Mouse (Mus musculus) gastrocnemius, adult 2 months (tissue): ENCODE measurements around the gene Arrdc2. TPM values are rescaled to one million over a fixed set of nuclear protein-coding genes. Genes with fewer than 3 reads are reported as not detected.
A peak's percentile ranks its signal among the peaks of the same experiment; 100 is the strongest.

Experiments used
- DNase-seq: peaks from one replicate; pipeline ENCODE4 v3.0.0; 2022
- H3K27ac ChIP-seq: fragments of 200-600 bp; 2 replicates; pipeline ENCODE4 v1.8.1; 2022; ENCODE audit warnings: mild to moderate bottlenecking
- H3K4me3 ChIP-seq: fragments of 200-600 bp; 2 replicates; pipeline ENCODE4 v1.8.1; 2022; ENCODE audit warnings: mild to moderate bottlenecking, moderate library complexity
- CTCF ChIP-seq: fragments of 200-600 bp; IDR thresholded peaks from 2 replicates; pipeline ENCODE4 v1.8.1; 2022; ENCODE audit warnings: antibody characterized with exemption, mild to moderate bottlenecking, moderate library complexity
- intact Hi-C: fragments of 180-260 bp; cut with DNase I; formaldehyde crosslinking; loops from one replicate; pipeline ENCODE4 v1.15.1; 2025
- long read RNA-seq, 2 experiments: library from polyadenylated mRNA; stranded (forward); transcript quantifications; one replicate each; pipeline ENCODE4 v2.0.0; 2021
- total RNA-seq, 2 experiments: library from RNA; stranded (reverse); gene quantifications; 2 replicates each; pipeline ENCODE4 v1.2.3; 2021

Gene Arrdc2
- total RNA-seq = 100 to 1,000 TPM in 1 of 2 experiments, 10 to 100 TPM in 1; 66.5 to 182 TPM
- long read RNA-seq, experiment 1, transcript Arrdc2-207 (1 exons, 1,459 nt) = minor isoform, 7 of 520 reads
- long read RNA-seq, experiment 1, transcript Arrdc2-201 (8 exons, 2,355 nt) = major isoform, 420 of 520 reads
- long read RNA-seq, experiment 1, partial matches to known transcripts = 34 of 520 reads
- long read RNA-seq, experiment 1, other reads (novel, unspliced or antisense) = 56 of 520 reads
- long read RNA-seq, experiment 2, transcript Arrdc2-201 (8 exons, 2,355 nt) = major isoform, 187 of 229 reads
- long read RNA-seq, experiment 2, transcript Arrdc2-207 (1 exons, 1,459 nt) = minor isoform, 6 of 229 reads
- long read RNA-seq, experiment 2, partial matches to known transcripts = 18 of 229 reads
- long read RNA-seq, experiment 2, other reads (novel, unspliced or antisense) = 17 of 229 reads

GRCm38 (mm10) chr8:70839408-70840351 is at the start of gene Arrdc2:
Gene Arrdc2 (minus strand): TSS chr8:70839720.
- no peak for TF ChIP-seq CTCF
- intact Hi-C loops = loop anchor here (2.0 to 5.0 kb wide), 2 partner anchors 72 to 119 kb away; no protein-coding TSS in a partner anchor
- H3K4me3 ChIP-seq = peak within 1 kb of the TSS; percentile 95
- DNase-seq = peak; percentile 100
- H3K27ac ChIP-seq = peak within 1 kb of the TSS; percentile 94

- no peak for TF ChIP-seq CTCF
- Histone ChIP-seq H3K27ac (no peak overlapping the region), H3K4me3 (no peak overlapping the region)
- no peak for DNase-seq
- intact Hi-C loops = no loop called here
Observed at GRCm38 (mm10) chr8:70887669-70888068, 48.1 kb upstream of the Arrdc2 start.

- no peak for DNase-seq
- no peak for TF ChIP-seq CTCF
- intact Hi-C loops = no loop called here
- Histone ChIP-seq H3K27ac (no peak overlapping the region), H3K4me3 (no peak overlapping the region)
Observed at GRCm38 (mm10) chr8:70885612-70886011, 46.1 kb upstream of the Arrdc2 start.

GRCm38 (mm10) chr8:70884683-70885082 is 45.2 kb upstream of the Arrdc2 start:
- intact Hi-C loops = no loop called here
- Histone ChIP-seq H3K4me3 (no peak overlapping the region), H3K27ac (no peak overlapping the region)
- no peak for DNase-seq
- no peak for TF ChIP-seq CTCF

GRCm38 (mm10) chr8:70884186-70884585 is 44.7 kb upstream of the Arrdc2 start:
- H3K27ac ChIP-seq = no peak overlapping the region
- H3K4me3 ChIP-seq = no peak overlapping the region
- intact Hi-C loops = no loop called here
- DNase-seq = peak; percentile 10
- TF ChIP-seq CTCF = no peak

- Histone ChIP-seq H3K27ac (peak overlapping the region; percentile 74), H3K4me3 (peak overlapping the region; percentile 61)
- no peak for DNase-seq
- no peak for TF ChIP-seq CTCF
- intact Hi-C loops = no loop called here
Observed at GRCm38 (mm10) chr8:70880546-70880945, 41.0 kb upstream of the Arrdc2 start.

GRCm38 (mm10) chr8:70880126-70880525 is 40.6 kb upstream of the Arrdc2 start:
- TF ChIP-seq CTCF = no peak
- Histone ChIP-seq H3K4me3 (peak overlapping the region; percentile 61), H3K27ac (peak overlapping the region; percentile 74)
- peak; percentile 67 for DNase-seq
- intact Hi-C loops = no loop called here

- Histone ChIP-seq H3K4me3 (no peak overlapping the region), H3K27ac (no peak overlapping the region)
- intact Hi-C loops = no loop called here
- DNase-seq = peak; percentile 14
- TF ChIP-seq CTCF = no peak
Observed at GRCm38 (mm10) chr8:70879500-70879899, 40.0 kb upstream of the Arrdc2 start.

GRCm38 (mm10) chr8:70878178-70878577 is 38.7 kb upstream of the Arrdc2 start:
- TF ChIP-seq CTCF = no peak
- intact Hi-C loops = no loop called here
- no peak overlapping the region for H3K27ac ChIP-seq
- H3K4me3 ChIP-seq = no peak overlapping the region
- no peak for DNase-seq

- intact Hi-C loops = no loop called here
- no peak overlapping the region for H3K27ac ChIP-seq
- TF ChIP-seq CTCF = no peak
- no peak overlapping the region for H3K4me3 ChIP-seq
- no peak for DNase-seq
Observed at GRCm38 (mm10) chr8:70876382-70876781, 36.9 kb upstream of the Arrdc2 start.

GRCm38 (mm10) chr8:70874441-70874840 is 34.9 kb upstream of the Arrdc2 start:
- Histone ChIP-seq H3K27ac (no peak overlapping the region), H3K4me3 (no peak overlapping the region)
- DNase-seq = no peak
- intact Hi-C loops = loop anchor here (2.0 kb wide), 1 partner anchor 18 kb away; the partner anchor contains the start of gene Slc5a5
- no peak for TF ChIP-seq CTCF

GRCm38 (mm10) chr8:70873364-70873985 is 34.0 kb upstream of the Arrdc2 start, which contains the start of gene Ccdc124:
Gene Ccdc124 (minus strand): TSS chr8:70873935.
- Histone ChIP-seq H3K4me3 (peak within 1 kb of the TSS; percentile 77), H3K27ac (peak within 1 kb of the TSS; percentile 95)
- DNase-seq = peak; percentile 97
- intact Hi-C loops = no loop called here
- peak; percentile 99 for TF ChIP-seq CTCF
